Mouse (Mus musculus) frontal cortex, adult 2 months (tissue): ENCODE measurements around the gene Naa25. TPM values are rescaled to one million over a fixed set of nuclear protein-coding genes. Genes with fewer than 3 reads are reported as not detected.

Experiments
- DNase-seq, 2 experiments: peaks; one replicate each; pipeline ENCODE4 v3.0.0; 2022; ENCODE audit warnings: low spot score in 1 of 2; ENCODE audit errors: extremely low spot score in 1 of 2
- polyA plus RNA-seq: library from polyadenylated mRNA; depleted of rRNA; stranded (reverse); fragments of >200 nt; gene quantifications from 2 replicates; pipeline ENCODE4 v1.2.3, GENCODE M21; 2012

Gene Naa25
- polyA plus RNA-seq, 1 experiment: 25.5 TPM

DNA sequence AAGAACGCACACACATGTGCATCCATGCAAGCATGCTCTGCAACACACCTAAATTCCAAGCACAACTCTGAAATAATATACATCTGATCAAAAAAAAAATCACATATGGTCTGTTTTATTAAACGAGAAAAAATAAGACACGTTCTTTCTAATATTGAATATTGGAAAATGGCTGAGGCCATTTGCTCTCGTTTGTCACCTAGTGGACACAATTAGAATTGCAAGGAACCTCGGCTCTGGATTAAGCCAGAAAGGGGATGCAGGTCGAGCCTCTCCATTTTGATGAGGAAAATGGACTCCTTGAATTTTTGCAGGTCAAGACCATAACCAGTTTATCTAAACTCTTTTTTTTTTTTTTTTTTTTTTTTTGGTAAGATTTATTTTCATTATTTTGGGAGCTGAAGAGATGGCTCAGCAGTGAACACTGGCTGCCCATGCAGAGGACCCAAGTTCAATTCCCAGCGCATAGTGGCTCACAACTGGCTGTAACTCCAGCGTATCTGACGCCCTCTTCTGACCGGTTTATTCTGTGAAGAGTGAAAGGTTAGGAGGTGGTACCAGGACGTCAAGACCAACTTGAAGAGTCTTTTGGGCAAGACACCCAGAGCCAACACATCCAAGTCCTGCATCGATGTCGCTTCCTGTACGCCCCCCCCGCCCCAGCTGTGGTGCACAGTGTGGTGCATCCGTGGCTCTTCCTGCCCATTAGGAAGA, 4.9 kb upstream of the Naa25 start:
- DNase-seq: peak in 1 of 2 experiments; percentile 77

DNA sequence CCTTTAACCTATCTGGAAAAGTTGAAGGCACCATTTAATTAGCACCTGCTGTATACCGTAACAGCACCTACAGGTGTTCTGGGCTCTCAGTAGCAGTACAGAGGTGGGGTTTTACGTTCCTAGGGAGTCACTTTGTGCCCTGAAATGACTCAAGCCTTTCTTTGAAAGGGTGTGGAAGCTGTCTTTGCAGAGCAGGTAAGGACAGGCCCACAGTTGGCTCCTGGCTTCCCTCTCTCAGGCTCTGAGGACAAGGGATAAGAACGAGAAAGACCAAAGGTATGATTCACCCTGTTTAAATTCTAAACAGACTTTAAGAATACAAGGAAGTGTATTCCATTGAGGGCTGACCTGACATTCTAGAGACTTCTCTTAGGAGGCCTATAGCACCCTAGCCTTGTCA, 4.3 kb upstream of the Naa25 start:
- no peak for DNase-seq

DNA sequence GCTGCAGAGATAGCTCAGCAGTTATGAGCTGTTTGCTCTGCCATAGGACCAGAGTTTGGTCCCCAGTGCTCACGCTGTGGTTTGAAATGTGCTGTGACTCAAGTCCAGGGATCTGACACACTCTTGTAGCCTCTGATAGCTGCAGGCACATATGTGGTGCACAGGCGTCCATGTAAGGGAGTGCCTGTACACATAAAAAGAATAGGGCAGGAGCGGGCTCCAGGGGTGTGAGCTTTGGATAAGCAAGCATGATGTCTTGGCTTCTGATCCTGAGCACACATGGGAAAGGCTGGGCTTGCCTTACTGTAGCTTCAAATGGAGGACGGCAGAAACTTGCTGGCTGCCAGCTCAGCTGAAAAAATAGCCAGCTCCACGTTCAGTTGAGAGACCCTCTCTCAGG, 2.1 kb upstream of the Naa25 start:
- DNase-seq: no peak

DNA sequence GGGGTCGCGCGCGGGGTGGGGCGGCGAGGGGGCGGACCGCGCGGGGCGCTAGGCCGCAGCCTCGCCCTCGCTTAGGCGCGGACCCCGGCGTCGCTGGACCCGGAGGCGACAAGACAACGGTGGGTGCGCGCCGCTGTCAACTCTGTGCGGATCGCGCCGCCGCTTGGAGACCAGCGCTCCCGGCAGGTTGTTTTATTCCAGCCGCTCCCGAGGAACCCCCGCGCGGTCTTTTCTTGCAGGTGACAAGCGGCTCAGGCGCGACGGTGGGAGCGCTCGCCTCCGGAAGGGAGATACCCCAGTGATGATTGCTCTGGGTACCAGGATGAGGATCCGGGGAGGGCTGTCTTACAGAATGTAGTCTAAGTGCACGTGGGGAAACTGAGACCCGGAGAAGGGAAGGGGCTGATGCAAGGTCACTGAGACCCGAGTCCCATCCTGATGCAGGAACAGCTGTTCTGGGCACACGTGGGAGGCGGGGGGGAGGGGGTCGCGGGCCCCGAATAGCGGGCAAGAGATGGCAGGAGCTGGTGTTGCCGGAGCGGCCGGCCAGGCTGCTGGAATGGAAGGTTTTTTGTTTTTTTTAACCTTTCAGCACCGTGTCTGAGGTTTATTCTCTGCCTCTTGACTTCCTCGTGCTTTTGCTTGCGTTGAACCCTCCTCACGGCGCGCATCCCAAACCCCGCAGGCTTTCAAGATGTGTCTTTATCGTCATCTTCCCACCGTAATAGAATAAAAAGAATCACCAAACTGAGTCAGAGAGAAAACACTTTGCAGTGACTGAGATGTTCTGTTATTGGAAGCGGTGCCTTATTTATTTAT, 619 bp downstream of the Naa25 start:
- DNase-seq: peak in 1 of 2 experiments; percentile 31

DNA sequence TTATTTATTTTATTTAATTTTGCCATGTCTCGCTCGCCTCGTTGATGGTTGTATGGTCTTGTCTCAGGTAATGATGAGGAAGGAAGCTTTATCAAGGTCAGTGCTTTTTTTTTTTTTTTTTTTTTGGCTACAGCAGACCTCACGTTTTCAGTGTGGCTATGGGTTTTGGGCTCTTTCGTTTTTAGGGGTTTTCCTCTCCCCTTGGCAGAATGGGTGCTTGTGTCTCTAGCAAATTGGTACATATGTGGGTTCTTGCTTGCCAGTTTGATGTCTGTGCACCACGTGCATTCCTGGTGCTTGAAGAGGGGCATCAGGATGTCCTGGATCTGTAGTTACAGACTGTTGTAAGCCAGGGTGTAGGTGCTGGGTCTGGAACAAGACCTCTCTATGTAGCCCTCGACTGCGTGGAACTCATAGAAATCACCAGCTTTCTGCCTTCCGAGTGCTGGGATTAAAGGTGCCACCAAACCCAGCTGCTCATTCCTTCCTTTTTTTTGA, 1.3 kb downstream of the Naa25 start:
- no peak for DNase-seq

DNA sequence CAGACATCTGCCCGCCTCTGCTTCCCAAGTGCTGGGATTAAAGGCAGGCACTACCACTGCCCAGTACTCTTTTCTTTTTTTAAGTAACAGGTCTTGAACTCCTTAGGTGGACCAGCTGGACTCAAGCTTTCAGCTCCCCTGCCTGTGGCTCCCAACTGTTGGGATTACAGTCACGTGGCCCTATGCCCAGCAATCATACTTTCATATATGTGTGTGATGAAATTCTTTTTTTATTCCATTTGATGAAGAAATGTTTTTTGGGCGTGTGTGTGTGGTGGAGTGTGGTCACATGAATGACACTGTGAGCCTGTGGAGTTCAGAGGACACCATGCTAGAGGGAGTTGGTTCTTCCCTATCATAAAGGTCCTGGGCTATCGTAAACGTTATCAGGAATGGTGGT, 1.8 kb downstream of the Naa25 start:
- DNase-seq: no peak

DNA sequence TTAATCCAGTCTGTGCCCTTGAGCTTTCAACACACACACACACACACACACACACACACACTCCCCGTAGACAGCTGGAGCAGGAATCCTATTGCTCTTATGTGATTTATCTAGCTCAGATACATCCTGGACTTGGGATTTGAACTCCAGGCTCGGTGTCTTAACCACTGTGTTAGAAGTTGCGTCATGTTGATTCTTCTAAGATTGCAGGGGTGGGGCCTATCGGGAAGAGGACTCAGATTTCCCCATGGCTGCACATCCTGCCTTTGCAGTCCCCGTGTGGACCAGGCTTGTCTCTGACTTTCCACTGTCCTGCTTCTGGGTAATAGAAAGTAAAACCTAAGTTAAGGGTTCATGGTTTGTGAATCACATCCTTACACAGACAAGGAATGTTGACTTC, 2.3 kb downstream of the Naa25 start:
- DNase-seq: no peak

DNA sequence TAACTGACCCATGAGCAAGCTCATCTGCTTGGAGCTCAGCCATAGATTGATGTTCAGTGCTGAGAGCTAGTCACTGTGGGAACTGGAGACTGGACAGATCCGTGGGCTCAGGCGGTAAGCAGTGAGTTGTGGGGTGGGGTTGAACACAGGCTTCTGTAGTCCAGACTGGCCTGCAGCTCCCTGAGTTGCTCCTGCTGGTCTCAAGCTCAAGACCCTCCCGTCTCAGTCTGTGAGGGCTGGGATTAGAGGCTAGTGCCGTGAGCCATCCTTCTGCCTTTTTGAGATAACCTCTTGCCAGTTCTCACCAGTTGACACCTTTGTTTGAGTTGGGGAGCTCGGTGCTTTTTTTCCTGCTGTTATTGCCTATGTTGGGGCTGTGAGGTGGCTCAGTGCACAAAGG, 3.1 kb downstream of the Naa25 start:
- DNase-seq: no peak

DNA sequence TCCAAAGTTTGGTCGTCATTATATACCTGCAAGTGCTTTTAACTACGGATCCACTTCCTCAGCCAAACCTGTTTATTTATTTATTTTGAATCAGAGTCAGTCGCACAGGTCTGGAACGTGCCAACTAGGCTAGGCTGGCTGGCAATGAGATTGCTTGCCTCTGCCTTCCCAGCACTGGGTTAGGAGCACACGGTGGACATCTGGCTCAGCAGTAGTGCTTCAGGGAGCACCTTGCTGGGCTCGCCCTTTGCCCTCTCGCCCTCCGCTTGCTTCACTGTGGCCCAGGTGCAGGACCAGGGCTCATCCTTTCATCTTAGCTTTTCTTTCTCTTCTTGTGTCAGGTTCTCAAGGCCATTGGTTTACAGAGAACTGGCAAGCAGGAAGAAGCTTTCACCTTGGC, 10.1 kb downstream of the Naa25 start:
- no peak for DNase-seq

DNA sequence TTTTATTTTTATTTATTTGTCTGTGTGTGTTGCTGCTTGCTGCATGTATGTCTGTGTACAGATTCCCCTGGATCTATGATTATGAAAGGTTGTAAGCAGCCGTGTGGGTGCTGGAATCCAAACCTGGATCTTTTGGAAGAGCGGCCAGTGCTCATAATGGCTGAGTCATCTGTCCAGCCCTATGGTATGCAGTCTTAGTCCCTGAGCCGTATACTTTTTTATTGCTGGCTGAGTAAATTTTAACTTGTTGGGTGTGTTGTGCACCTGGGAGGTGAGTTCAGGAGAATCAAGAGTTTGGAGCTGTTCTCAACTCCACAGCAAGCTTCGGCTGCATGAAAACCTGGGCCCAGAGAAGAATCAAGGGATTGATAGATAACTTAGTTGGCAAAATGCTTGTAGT, 13.2 kb downstream of the Naa25 start:
- DNase-seq: no peak

DNA sequence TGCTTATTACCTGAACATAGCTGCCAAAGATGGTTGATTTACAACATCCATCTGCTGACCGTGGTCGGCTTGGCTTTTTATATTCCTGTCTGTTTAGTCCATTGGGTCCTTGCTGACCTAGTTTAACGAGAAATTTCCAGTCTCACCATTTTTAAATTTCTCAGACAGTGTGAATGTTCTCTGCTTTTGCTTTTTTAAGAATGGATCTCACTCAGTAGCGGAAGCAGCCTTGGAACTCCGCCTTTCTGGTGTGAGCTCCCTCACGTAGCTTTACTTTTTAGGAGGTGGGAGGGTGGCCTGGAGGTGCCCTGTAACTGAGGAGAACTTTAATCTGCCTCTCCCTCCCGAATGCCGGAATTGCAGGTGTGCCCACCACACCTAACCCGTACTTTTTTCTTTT, 23.0 kb downstream of the Naa25 start:
- no peak for DNase-seq

DNA sequence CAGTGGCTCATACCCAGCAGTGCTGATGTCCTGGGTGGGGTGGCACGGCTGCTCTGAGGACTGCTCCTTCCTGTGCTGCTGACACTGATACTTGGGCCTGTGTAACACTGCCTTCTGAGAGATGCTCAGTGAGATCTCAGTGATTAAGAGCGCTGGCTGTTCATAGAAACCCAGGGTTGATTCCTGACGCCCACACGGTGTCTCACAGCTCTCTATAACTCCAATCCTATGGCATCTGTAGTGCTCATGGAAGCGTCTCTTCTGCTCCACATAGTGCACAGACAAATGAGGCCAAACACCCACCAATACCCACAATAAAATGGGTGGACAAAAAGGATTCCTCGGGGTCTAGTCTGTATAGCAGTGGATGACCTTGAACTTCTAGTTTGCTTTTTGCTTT, 25.1 kb downstream of the Naa25 start:
- DNase-seq: peak in 1 of 2 experiments; percentile 53

DNA sequence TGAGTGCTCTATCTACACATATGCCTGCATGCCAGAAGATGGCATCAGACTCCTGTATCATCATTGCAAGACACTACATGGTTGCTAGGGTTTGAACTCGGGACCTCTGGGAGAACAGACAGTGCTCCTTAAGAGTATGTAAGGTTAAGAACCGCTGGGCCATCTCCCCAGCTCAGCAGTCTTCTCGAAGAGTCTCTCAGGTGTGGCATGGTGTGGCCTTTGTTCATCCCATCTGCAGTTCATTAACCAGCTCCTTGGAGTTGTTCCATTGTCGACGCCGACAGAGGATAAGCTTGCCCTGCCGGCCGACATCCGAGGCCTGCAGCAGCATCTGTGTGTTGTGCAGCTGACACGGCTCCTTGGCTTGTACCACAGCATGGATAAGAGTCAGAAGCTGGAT, 25.6 kb downstream of the Naa25 start:
- no peak for DNase-seq

DNA sequence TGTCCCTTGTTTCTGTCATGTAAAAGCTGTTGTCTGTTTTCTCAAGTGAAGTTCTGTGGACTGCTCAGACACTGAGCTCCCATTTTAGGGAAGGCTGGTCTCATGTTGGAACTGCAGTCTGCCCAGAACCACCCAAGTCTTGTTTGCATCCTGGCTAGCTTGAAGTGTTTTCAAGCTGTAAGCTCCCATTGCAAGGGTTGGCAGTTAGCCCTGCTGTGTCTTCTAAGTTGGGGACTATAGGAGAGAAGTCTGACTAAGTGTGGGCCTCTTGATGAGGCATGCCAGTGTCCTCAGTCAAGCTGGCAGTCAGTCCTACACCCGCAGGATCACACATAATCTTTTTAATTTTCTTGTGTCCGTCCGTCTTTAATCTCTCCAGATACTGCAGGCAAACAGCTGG, 31.2 kb downstream of the Naa25 start:
- DNase-seq: peak in 1 of 2 experiments; percentile 57

DNA sequence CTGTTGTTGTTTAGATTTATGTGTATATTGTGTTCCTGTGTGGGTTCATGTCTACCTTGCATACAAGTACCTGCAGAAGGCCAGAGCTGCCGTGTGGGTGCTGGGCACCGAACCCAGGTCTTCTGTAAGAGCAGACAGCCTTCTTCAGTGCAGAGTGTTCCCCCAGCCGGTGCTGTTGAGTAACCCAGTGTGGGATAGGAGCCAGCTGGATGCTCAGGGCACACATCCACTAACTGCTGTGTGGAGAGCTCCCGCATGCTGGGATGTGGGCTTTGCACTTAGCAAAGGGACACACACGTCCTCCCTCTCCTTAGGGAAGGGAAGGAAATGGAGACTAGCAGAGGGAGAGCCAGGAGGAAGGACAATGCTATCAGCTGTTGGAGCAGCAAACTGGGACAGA, 40.4 kb downstream of the Naa25 start:
- DNase-seq: no peak

DNA sequence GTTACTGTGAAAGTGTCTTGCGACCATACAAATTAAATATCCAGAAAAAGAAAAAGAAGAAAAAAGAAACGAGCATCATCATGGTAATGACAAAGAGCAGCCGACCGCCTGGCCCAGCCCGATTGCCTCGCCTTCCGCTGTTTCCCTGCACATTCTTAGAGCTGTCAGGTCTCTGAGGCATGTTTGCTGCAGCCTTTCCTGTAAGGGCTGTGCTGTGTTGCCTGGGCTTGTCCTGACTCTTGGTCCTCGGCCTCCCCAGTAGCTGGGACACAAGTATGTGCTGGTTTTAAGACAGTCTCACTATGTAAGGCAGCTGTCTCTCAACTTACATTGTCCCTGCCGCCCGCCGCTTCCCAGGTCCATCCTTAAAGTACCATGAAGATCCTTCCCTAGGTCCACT, 41.0 kb downstream of the Naa25 start:
- DNase-seq: no peak

DNA sequence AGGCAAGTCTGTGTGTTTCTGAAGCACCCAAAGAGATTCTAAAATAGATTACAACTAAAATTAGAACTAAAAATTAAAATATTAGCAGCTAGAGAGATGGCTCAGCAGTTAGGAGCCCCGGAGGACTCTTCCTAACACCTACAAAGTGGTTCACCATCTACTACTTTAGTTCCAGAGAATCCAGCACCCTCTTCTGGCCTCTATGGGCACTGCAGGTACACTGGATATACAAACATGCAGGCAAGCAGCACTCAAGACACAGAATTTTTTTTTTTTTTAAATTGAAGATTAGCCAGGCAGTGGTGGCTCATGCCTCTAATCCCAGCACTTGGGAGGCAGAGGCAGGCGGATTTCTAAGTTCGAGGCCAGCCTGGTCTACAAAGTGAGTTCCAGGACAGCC, 45.8 kb downstream of the Naa25 start:
- peak in 1 of 2 experiments; percentile 68 for DNase-seq

DNA sequence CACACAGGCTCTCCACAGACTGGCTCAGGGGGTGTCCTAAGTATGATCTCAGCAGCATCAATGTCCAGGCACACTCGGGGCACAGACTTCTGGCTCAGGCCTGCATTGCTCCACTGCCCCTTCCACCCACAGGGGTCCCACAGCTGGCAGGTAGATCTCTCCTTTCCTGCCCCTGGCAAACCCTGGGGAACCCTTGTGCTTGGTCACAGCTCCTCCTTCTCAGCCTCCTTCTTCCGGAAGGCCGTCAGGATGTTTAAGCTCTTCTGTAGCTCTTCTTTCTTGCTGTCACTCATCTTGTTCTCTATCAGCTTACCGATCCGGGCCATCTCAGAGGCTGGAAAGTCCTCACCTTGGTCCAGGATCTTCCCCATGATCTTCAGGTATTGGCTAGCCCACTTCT, 47.1 kb downstream of the Naa25 start:
- DNase-seq: no peak

DNA sequence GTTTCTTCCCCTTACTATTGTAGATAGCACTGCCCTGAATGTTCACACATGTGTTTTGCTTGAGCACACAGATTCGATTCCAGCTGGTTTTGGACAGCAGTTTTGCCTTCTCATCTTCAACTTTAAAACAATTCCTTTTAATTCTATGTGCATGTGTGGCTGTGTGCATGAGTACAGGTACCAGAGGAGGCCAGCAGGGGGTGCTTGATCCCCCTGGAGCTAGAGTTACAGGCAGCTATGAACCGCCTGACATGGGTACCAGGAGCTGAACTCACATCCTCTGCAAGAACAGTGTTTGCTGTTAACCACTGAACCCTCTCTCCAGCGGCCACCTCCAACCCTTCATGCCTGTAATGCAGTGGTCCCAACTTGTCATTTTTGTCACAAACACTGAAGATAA, 50.7 kb downstream of the Naa25 start:
- DNase-seq: no peak

DNA sequence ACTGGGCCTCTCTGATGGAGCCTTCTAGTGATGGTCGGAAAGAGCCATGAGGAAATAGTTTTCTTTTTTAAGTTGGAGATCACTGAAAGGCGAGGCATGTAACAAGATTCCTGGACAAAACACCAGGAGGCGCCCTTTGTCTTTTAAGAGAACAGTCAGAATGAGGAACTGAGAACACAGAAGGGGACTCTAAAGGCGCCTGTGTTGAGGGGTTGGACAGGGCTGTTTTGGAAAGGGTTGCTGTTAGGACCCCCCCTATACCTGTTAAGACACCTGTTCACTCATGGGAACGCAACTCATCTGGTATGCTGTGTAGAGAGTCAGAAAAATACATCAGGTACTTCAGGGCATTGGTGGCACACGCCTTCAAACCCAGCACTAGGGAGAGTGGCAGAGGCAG, 52.2 kb downstream of the Naa25 start:
- peak in 1 of 2 experiments; percentile 50 for DNase-seq

DNA sequence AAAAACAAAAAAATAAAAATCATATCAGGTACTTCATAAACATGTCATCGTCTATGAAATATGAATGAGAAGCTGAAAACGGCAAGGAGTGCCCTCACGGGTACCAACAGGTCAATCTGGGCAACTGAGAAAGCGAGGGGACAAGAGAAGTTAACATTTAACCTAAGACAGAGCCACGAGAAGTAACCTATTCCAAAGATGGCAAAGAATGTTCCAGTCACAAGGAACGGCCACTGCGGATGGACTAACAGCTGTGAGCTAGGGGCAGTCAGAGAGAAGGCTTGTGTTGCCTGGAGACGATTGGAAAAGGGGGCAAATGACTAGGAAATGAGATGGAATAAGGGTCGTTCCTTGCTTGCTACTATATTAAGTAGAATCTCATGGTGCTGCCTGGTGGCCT, 52.7 kb downstream of the Naa25 start:
- no peak for DNase-seq

DNA sequence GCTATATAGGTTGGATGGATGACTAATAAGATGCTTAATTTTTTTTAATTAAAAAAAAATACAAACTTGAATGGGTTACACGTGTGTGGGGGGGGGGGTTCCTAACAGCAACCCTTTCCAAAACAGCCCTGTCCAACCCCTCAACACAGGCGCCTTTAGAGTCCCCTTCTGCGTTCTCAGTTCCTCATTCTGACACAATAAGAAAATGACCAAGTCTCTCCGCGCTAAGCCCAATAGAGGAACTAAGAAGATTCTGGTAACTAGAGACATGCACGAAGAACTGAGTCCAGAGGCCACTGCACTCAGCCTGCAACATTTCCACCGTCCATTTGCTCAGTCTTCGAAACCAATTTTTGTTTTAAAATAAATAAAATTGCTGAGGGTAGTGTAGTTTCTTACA, 53.5 kb downstream of the Naa25 start:
- DNase-seq: no peak
